Mouse (Mus musculus) hindbrain, embryonic 15.5 days (tissue): ENCODE results near the gene Pop7. TPM values are rescaled to one million over a fixed set of nuclear protein-coding genes. Genes with fewer than 3 reads are reported as not detected.

ENCODE experiments used
- ATAC-seq: fragments of 200-750 bp; cut with Nextera tagmentation; 2 replicates; pipeline ENCODE4 v1.8.0; 2017; ENCODE audit warnings: low read depth, moderate number of reproducible peaks, moderate TSS enrichment; ENCODE audit not compliant: low FRiP score
- H3K27ac ChIP-seq: fragments of 300-500 bp; sonication (generic); replicated peaks from 2 replicates; pipeline ENCODE4 v1.5.1; 2015; ENCODE audit warnings: mild to moderate bottlenecking, inconsistent platforms
- H3K27me3 ChIP-seq: fragments of 300-500 bp; sonication (generic); 2 replicates; pipeline ENCODE4 v1.6.1; 2015; ENCODE audit warnings: control low read depth, inconsistent platforms
- H3K36me3 ChIP-seq: fragments of 300-500 bp; sonication (generic); 2 replicates; pipeline ENCODE4 v1.6.1; 2015; ENCODE audit warnings: control low read depth, inconsistent platforms
- H3K4me1 ChIP-seq: fragments of 300-500 bp; sonication (generic); replicated peaks from 2 replicates; pipeline ENCODE4 v1.6.1; 2015; ENCODE audit warnings: control low read depth, inconsistent platforms
- H3K4me2 ChIP-seq: fragments of 300-500 bp; sonication (generic); 2 replicates; pipeline ENCODE4 v1.6.1; 2015; ENCODE audit warnings: moderate library complexity, mild to moderate bottlenecking, inconsistent platforms
- H3K4me3 ChIP-seq: fragments of 300-500 bp; sonication (generic); 2 replicates; pipeline ENCODE4 v1.5.1; 2015; ENCODE audit warnings: mild to moderate bottlenecking, inconsistent platforms
- H3K9ac ChIP-seq: fragments of 300-500 bp; sonication (generic); 2 replicates; pipeline ENCODE4 v1.6.1; 2015; ENCODE audit warnings: inconsistent platforms
- H3K9me3 ChIP-seq: fragments of 300-500 bp; sonication (generic); 2 replicates; pipeline ENCODE4 v1.6.1; 2016; ENCODE audit warnings: control low read depth, inconsistent platforms
- WGBS: fragments of 180-500 bp; shearing (Covaris S2); methylation state at CpG from one replicate; pipeline ENCODE4 v1.1.7; 2015; 5-methylcytosine and 5-hydroxymethylcytosine counted together
- microRNA-seq: library from miRNA; unstranded; fragments of <30 nt; microRNA quantifications from one replicate; pipeline ENCODE4, GENCODE M21; 2016
- polyA plus RNA-seq: library from polyadenylated mRNA; unstranded; fragments of >200 nt; fragmentation: Nextera tagmentation; extraction: Ambion mirVana; gene quantifications from 2 replicates; pipeline ENCODE4 v1.2.1, GENCODE M21; 2015

Gene Pop7
- polyA plus RNA-seq, 1 experiment from 2014 or later = 81.0 TPM

DNA sequence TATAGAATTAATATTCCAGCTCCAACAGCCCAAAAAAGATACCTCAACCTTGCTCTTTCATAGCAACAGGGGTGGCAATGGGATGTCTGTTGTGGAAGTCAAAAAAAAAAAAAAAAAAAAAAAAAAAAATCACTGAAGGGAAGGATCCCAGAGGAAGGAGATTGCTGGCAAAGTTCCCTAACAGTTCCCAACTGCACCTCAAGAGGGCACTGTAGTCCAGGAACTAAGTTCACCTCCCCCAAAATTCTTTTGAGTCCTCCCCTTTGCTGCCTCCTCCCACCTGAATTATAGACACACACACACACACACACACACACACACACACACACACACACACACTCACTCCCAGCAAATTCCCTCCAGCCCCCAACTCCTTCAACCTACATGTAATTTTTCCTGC is 21.2 kb downstream of the Pop7 start:
- ATAC-seq = no peak
- no peaks in the 10 kb centered on the region for H3K9me3 ChIP-seq

GRCm38 (mm10) chr5:137476964-137477363 is 25.4 kb downstream of the Pop7 start, which contains the start of gene Zan:
Zan (minus strand) TSS chr5:137477064.
- Histone ChIP-seq H3K4me1 (no peaks in the 10 kb centered on the region), H3K27me3 (no peaks in the 10 kb centered on the region), H3K27ac (no peak within 1 kb of the TSS), H3K9ac (no peak within 1 kb of the TSS), H3K9me3 (no peaks in the 10 kb centered on the region), H3K4me2 (no peak within 1 kb of the TSS), H3K36me3 (no peaks in the 10 kb centered on the region), H3K4me3 (no peak within 1 kb of the TSS)
- WGBS = 90% methylated on average over 5 of the region's 5 CpGs
- no peak for ATAC-seq

More for the DNA sequence above, 21.2 kb downstream of the Pop7 start:
- H3K9ac ChIP-seq = no peak overlapping the region
- H3K4me3 ChIP-seq = no peak overlapping the region
- no peak overlapping the region for H3K4me2 ChIP-seq
- H3K36me3 ChIP-seq = no peaks in the 10 kb centered on the region
- H3K27me3 ChIP-seq = no peaks in the 10 kb centered on the region
- H3K27ac ChIP-seq = no peak overlapping the region
- peaks cover 9% of the 10 kb centered on the region for H3K4me1 ChIP-seq

DNA sequence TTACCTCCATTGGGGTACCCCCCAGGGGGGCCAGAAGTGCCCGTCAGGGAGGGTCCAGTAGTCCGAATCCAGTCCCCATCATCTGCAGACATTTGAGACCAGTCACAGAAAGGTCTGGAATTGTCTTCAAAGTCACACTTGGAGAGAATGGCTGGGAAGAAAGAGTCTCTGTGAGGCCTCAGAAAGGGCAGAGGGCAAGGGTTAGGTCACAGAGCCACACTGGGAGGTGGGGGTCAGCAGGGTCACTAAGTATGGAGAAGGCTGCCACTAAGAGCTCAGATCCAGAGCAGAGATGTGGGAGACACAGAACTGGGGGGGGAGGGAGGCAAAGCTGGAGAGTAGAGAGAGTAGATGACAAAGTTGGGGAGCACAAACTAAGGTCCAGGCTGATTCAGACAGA is 28.0 kb downstream of the Pop7 start:
- Histone ChIP-seq H3K4me1 (no peaks in the 10 kb centered on the region), H3K27me3 (no peaks in the 10 kb centered on the region), H3K4me3 (no peak overlapping the region), H3K36me3 (no peaks in the 10 kb centered on the region), H3K27ac (no peak overlapping the region), H3K4me2 (no peak overlapping the region), H3K9me3 (no peaks in the 10 kb centered on the region), H3K9ac (no peak overlapping the region)
- WGBS = 22% methylated on average over 2 of the region's 2 CpGs
- ATAC-seq = no peak

GRCm38 (mm10) chr5:137472252-137472904 is 29.9 kb downstream of the Pop7 start:
- ATAC-seq = no peak
- H3K36me3 ChIP-seq = no peaks in the 10 kb centered on the region
- 72% methylated on average over 5 of the region's 5 CpGs for whole genome bisulfite sequencing
- H3K9me3 ChIP-seq = no peaks in the 10 kb centered on the region
- no peak overlapping the region for H3K4me3 ChIP-seq
- H3K27ac ChIP-seq = no peak overlapping the region
- H3K9ac ChIP-seq = no peak overlapping the region
- H3K4me1 ChIP-seq = no peaks in the 10 kb centered on the region
- H3K27me3 ChIP-seq = no peaks in the 10 kb centered on the region
- H3K4me2 ChIP-seq = no peak overlapping the region

DNA sequence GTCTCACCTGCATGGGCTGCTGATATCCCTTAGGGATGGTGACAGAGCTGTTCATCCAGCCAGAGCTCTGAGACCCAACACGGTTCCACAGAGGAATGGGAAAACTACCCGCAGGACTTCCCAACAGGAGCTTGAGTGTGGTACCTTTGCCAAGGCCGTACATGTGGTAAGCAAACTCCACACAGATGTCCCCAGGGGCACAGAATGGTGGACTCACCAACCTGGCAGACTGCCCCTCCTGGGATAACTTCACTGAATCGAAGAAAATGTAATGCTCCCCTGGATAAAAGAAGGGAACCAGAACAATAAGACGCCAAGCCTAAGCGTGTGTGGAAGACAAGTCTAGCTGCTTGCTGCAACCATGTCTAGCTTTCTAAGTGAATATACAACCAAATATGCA is 35.4 kb downstream of the Pop7 start:
- H3K27ac ChIP-seq = no peak overlapping the region
- no peak for ATAC-seq
- no peak overlapping the region for H3K4me2 ChIP-seq
- H3K27me3 ChIP-seq = no peaks in the 10 kb centered on the region
- no peaks in the 10 kb centered on the region for H3K4me1 ChIP-seq
- no peaks in the 10 kb centered on the region for H3K9me3 ChIP-seq
- H3K36me3 ChIP-seq = no peaks in the 10 kb centered on the region
- 95% methylated on average over 6 of the region's 6 CpGs for WGBS
- no peak overlapping the region for H3K4me3 ChIP-seq
- H3K9ac ChIP-seq = no peak overlapping the region

DNA sequence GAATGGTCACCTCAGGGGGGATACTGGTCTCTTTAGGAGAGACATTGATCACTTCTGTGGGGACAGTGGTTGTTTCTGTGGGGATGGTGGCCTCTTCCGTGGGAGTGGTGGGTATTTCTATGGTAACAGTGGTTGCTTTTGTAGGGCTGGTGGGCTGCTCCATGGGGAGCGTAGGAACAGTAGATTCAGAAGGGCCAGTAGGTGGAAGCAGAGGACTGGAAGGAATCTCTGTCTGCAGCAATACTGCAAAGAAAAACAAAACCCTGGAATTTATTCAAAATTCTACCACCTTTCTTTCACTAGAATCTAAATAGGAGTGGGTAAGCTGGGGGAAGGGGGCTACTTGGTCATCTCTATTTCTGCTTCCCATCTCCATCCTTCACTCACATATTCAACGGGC is 37.3 kb downstream of the Pop7 start:
- Histone ChIP-seq H3K36me3 (no peaks in the 10 kb centered on the region), H3K4me1 (no peaks in the 10 kb centered on the region), H3K27me3 (no peaks in the 10 kb centered on the region), H3K9me3 (no peaks in the 10 kb centered on the region), H3K4me3 (no peak overlapping the region), H3K27ac (no peak overlapping the region), H3K4me2 (no peak overlapping the region), H3K9ac (no peak overlapping the region)
- no peak for ATAC-seq
- 48% methylated on average over 3 of the region's 3 CpGs for whole genome bisulfite sequencing

DNA sequence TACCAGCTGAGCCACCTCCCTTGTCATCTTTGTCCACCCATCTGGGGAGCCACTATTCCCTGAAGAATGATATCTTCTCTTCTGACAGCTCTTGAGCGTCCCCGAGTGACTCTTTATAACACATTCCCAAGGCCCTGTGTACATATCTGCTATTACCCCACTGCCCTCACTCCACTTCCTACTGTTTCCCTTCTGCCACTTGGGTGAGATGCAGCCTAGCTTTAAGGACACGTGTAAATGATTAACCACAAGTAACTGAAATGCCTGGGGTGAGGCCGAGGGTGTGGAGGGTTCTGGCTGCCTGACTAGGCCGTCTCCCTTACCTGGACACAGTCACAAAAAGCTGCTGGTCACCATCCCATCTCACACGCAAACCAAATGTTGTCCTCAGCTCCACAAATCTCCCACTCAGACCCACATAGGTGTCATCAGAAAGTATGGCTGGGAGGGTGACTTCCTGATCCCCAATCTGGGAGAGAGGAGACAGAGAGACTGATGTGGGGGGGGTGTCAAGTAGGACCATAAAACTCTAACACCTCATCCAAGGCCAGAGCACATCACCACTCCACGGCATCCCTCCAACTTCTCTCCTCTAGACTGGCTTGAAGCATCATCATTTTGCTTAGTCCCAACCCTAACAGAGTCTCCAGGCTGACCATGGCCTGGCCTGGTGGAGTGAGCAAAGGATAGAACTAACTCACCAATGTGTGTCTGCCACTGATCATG is 46.3 kb downstream of the Pop7 start:
- no peak for ATAC-seq
- Histone ChIP-seq H3K4me3 (no peak overlapping the region), H3K36me3 (no peaks in the 10 kb centered on the region), H3K9ac (no peak overlapping the region), H3K4me1 (no peaks in the 10 kb centered on the region), H3K27ac (no peak overlapping the region), H3K4me2 (no peak overlapping the region), H3K27me3 (no peaks in the 10 kb centered on the region), H3K9me3 (no peaks in the 10 kb centered on the region)
- 60% methylated on average over 7 of the region's 7 CpGs for WGBS

DNA sequence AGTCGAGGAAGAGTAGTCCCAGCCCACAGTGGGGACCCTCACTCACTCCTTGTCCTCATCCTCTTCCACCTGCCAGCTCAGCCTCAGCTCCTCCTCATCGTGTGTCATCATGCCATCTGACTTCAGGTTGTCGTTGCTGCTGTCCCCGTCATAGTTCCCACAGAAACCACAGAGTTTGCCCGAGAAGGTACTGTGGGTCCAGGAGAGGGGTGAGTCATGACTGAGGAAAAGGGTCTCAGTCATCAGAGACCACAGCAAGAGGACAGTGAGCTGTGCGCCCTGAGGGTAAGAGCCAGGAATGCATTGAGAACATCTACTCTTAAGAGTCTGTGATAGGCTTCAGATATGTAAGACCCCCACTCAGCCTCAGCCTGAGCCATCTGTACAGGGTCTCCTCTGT is 47.1 kb downstream of the Pop7 start:
- Histone ChIP-seq H3K27ac (no peak overlapping the region), H3K27me3 (no peaks in the 10 kb centered on the region), H3K9ac (no peak overlapping the region), H3K4me3 (no peak overlapping the region), H3K36me3 (no peaks in the 10 kb centered on the region), H3K9me3 (no peaks in the 10 kb centered on the region), H3K4me2 (no peak overlapping the region), H3K4me1 (no peaks in the 10 kb centered on the region)
- WGBS = 84% methylated on average over 6 of the region's 6 CpGs
- no peak for ATAC-seq

Small RNA genes lying within 50 kb of the gene (microRNA-seq; reads per million reads assigned to microRNA genes)
- 1.1 reads per million for gene Mir6418

Other genes with a start within 250 kb of the Pop7 start
- gene Ache, start 215.0 kb downstream of the Pop7 start, polyA plus RNA-seq = 68.4 and 69.9 TPM in 2 replicates
- gene Ufsp1, start 207.9 kb downstream of the Pop7 start, polyA plus RNA-seq = 20.1 and 24.0 TPM in 2 replicates
- 100 and 103 TPM in 2 replicates for gene Srrt, start 194.8 kb downstream of the Pop7 start, polyA plus RNA-seq
- 17.3 TPM in 2 replicates for gene Trip6, start 188.1 kb downstream of the Pop7 start, polyA plus RNA-seq
- 24.6 and 26.8 TPM in 2 replicates for gene Slc12a9, start 168.9 kb downstream of the Pop7 start, polyA plus RNA-seq
- 8.2 and 8.4 TPM in 2 replicates for gene Ephb4, start 152.4 kb downstream of the Pop7 start, polyA plus RNA-seq
- gene Zan, start 25.5 kb downstream of the Pop7 start, polyA plus RNA-seq = 0.18 TPM in 2 replicates
- 16.4 and 18.4 TPM in 2 replicates for gene Gigyf1, start 16.0 kb upstream of the Pop7 start, polyA plus RNA-seq
- gene Epo, start 30.7 kb upstream of the Pop7 start, polyA plus RNA-seq = not detected in 2 replicates
- 516 and 544 TPM in 2 replicates for gene Gnb2, start 31.0 kb upstream of the Pop7 start, polyA plus RNA-seq
- gene Actl6b, start 51.0 kb upstream of the Pop7 start, polyA plus RNA-seq = 251 and 285 TPM in 2 replicates
- 6.1 and 6.4 TPM in 2 replicates for gene Tfr2, start 67.3 kb upstream of the Pop7 start, polyA plus RNA-seq
- gene Mospd3, start 98.5 kb upstream of the Pop7 start, polyA plus RNA-seq = 59.7 and 73.5 TPM in 2 replicates
- 16.6 and 19.4 TPM in 2 replicates for gene Pcolce, start 111.3 kb upstream of the Pop7 start, polyA plus RNA-seq
- gene Fbxo24, start 126.5 kb upstream of the Pop7 start, polyA plus RNA-seq = 0.12 and 0.31 TPM in 2 replicates
- 17.2 and 18.2 TPM in 2 replicates for gene Lrch4, start 126.6 kb upstream of the Pop7 start, polyA plus RNA-seq
- 7.4 and 9.2 TPM in 2 replicates for gene Gm20605, start 126.7 kb upstream of the Pop7 start, polyA plus RNA-seq
- 5.5 and 6.1 TPM in 2 replicates for gene Sap25, start 138.8 kb upstream of the Pop7 start, polyA plus RNA-seq
- 0.09 and 0.12 TPM in 2 replicates for gene Irs3, start 143.2 kb upstream of the Pop7 start, polyA plus RNA-seq
- 20.2 and 20.3 TPM in 2 replicates for gene Agfg2, start 182.2 kb upstream of the Pop7 start, polyA plus RNA-seq
- gene Nyap1, start 239.1 kb upstream of the Pop7 start, polyA plus RNA-seq = 44.1 and 48.5 TPM in 2 replicates
- 84.5 and 88.6 TPM in 2 replicates for gene Tsc22d4, start 243.2 kb upstream of the Pop7 start, polyA plus RNA-seq